Mouse (Mus musculus): ENCODE results near the gene Eif5.
"Not testable (repeated sequence)": the region's sequence is repeated elsewhere in the genome, so short reads cannot be mapped to it uniquely, and the experiment has no call there.

Eif5 gene

DNA sequence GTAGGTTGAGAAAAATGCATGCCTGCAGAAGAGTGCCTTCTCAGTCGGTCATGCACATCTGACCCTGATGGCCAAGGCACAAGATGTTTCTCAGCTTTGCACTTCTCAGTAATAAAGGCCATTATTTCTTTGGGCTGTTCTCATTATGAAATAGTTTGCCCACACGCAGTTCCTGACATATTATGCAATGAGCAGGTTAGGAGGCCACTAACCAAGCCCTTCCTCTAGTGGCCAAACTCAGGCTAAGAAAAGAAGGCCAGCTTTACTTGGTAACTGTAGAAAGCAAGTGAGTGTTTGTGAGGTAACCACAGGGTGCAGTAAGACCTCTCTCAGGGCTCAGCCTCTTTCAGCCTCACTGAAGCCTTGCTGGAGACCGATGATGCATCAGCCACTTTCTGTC lies 12.9 kb upstream of the Eif5 start:
- DNase-seq (ENCODE audit: low spot score in 2 of 2), result no peak

DNA sequence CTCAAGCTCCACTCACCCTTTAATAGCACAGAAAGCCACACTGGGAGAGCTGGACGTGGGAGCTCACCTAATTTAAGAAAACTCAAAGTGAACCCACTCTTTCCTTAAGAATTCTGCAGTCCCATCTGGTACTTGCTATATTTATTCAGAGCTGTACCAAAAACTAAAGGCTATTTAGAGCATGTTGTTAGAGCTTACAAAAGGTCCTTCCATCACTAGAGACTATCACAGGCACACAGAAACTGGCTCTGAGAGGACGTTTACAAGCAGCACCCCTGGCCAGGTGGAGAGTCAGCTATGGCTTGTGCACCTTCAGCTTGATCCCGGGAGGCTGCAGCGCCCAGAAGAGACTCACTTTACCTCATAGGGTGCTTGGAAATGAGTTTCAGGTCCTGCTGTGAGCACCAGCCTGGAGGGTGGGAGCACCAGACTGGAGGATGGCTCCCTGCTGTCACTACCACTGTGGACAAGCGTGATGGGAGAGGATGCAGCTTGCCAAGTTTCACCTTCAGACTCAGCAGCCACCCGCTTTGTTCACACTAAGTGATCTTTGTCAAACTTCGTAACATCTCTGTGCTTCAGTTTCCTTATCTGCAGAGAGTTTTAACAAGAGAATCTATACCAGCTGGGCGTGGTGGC lies 10.1 kb upstream of the Eif5 start:
- DNase-seq (ENCODE audit: low spot score in 2 of 2), result no peak

GRCm38 (mm10) chr12:111529192-111529591 lies 8.6 kb upstream of the Eif5 start:
- no peak for DNase-seq (ENCODE audit: low spot score in 2 of 2)

DNA sequence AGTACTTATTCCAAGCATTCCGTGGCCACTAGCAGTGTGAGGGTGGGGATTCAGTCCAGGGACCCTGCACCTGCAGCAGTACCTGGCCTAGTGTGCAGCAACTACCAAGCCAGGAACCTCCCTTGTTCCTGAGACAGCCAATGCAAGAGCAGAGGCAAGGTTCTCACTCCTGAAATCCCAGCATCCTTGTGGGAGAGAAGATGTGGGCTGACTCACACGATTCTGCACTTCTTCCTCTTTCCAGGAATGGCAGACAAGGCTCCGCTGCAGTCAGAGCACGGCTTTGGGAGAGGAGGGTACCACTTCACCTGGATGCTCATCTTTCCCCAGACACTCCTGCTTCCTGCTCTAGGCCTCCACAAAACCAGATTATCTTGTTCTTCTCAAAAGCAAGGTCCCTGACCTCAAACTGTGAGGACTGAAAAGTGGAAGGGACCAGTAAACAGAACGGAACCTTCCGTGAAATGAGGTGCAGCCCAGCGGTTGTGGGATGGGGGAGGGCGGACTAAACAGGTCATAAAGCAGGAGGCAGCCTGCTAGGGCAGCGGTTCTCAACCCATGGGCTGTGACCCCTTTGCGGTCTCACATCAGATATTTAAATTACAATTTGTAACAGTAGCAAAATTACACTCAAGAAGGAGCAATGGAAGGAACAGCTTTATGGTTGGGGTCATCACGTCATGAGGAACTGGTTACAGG lies 4.6 kb upstream of the Eif5 start:
- DNase-seq (ENCODE audit: low spot score in 2 of 2), result no peak

DNA sequence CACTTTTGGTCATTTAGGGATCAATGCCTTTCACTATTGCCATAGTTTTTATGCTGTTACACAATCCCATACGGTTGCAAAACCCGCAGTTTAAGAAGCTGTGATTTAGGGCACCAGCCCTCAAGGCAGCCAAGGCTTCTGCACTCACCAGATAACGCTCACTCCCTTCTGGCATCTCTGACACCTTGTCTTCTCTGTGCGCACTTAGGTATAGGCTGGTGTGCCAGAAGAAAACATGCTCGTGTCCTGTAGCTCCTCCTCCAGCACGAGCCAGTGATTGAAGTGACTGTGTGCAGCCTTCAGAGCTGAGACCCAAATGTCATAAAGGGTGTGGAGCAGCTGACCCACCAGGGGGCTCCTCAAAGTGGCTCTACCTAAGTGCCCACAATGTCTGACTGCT lies 2.5 kb upstream of the Eif5 start:
- DNase-seq (ENCODE audit: low spot score in 2 of 2), result peak; percentile 19 to 48

- DNase-seq (ENCODE audit: low spot score in 2 of 2), result no peak
Observed at GRCm38 (mm10) chr12:111535762-111536161, 2.1 kb upstream of the Eif5 start.

DNA sequence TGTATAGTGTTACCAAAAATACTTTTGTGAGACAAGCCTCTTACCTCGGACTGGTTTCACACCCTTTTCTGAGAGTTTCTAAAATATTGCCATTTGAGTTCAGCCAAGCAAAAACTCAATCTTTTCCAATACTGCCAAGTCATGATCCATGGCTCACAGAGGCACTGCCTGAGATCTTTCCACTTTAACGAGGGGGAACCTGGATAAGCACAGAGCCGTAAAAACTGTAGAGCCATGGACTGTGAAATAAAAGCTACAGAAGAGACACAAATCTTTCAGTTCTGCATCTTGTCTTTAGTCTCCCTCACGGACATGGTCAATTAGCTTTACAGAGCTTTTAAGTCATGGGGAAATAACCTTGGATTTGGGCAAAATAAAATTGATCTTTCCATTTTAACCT lies 1.1 kb upstream of the Eif5 start:
- no peak for DNase-seq (ENCODE audit: low spot score in 2 of 2)

GRCm38 (mm10) chr12:111537341-111537740 lies 475 bp upstream of the Eif5 start:
- peak in 1 of 2 experiments; percentile 52 for DNase-seq (ENCODE audit: low spot score in 2 of 2)

DNA sequence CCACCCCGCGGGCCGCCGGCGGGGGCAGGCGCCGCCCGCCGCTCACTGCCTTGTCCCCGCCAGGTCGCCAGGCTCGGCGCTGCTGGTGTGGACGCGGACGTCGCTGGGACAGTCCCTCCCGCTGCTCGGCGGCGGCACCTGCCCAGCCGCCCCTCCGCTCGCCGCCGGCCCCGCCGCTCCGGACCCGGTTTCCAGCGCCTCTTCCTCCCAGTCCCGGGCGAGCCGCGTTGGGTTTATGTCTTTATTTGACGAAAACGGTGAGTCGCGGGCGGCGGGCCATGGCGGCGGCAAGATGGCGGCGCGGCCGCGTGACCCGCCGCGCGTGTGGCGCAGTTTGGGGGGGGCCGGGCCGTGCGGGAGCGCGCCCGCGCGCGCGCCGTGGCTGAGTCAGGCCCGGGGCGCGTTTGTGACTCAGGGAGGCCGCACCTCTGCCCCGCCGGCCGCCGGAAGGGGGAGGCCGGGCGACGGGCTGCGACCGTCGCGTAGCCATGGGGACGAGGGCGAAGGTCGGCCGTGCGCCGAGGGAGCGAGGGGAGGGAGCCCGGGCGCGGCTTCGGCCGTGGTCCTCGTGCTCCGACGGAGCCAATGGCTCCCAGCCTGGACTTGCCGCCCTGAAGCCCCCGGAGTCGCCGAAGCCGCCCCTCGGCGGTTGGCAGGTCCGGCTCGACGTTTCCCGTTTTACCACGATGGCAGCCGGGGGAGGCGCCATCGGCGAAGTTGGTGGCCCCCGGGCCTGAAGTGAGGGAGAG lies 650 bp downstream of the Eif5 start:
- peak; percentile 63 to 75 for DNase-seq (ENCODE audit: low spot score in 2 of 2)

GRCm38 (mm10) chr12:111539041-111539345 lies 1.2 kb downstream of the Eif5 start:
- DNase-seq (ENCODE audit: low spot score in 2 of 2), result no peak

- DNase-seq (ENCODE audit: low spot score in 2 of 2), result no peak
Observed at GRCm38 (mm10) chr12:111547070-111547469, 9.3 kb downstream of the Eif5 start.

GRCm38 (mm10) chr12:111548555-111549289 lies 10.9 kb downstream of the Eif5 start:
- DNase-seq (ENCODE audit: low spot score in 2 of 2), result no peak

- no peak for DNase-seq (ENCODE audit: low spot score in 2 of 2)
Observed at GRCm38 (mm10) chr12:111550679-111551078, 12.9 kb downstream of the Eif5 start.

DNA sequence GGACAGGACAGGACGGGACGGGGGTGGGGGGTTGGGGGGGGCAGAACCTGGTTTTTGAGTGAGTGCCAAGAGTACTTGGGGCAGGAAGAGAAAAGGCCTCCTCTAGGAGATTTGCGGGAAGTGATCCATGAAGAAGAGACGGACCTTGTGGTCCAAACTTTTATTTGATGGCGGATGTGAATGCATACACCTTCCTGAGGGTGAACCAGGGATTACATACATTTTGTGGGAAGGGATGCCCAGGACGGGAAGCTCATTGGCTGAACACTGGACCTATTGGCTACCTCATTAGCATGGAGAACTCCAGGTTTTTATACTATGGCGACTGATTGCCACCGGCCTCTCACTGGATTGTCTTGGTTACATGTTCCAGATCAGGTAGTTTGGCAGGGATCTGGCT lies 14.5 kb downstream of the Eif5 start:
- no peak for DNase-seq (ENCODE audit: low spot score in 2 of 2)

DNA sequence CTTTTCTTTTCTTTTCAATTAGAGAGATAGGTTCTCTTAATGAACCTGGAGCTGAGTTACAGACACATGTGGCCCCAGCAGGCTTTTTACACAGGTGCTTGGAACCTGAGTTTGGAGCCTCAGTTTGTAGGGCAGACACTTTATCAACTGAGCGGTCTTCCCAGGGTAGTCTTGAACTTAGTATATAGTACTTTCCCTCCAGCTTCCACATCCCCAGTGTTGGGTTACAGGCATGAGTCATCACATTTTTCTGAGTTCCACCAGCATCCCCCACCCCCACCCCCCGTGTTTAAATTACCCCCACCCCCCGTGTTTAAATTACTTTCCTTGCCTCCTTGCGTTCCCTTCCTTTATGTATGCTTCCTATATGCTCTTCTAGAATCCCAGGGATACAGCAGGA lies 17.5 kb downstream of the Eif5 start:
- DNase-seq (ENCODE audit: low spot score in 2 of 2), result no peak

GRCm38 (mm10) chr12:111555893-111556292 lies 18.1 kb downstream of the Eif5 start:
- DNase-seq (ENCODE audit: low spot score in 2 of 2), result not testable (repeated sequence)

DNA sequence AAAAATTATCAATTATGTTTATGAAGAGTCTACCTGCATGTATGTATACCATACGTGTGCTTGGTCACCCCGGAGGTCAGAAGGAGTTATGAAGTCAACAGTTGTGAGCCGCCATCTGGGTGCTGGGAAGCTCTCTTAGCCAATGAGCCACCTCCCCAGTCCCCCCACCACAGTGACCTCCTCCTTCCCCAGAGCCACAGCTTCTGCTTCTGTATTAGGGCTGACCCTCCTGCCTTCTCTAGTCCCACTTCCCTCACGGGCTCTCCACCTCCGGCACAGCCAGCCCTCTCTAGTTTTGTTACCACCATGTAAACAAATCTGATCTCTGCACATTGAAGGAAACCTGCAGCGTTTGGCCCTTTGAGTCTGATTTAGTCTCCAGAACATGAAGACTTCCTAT lies 19.7 kb downstream of the Eif5 start:
- no peak for DNase-seq (ENCODE audit: low spot score in 2 of 2)

GRCm38 (mm10) chr12:111558655-111559054 lies 20.8 kb downstream of the Eif5 start:
- no peak for DNase-seq (ENCODE audit: low spot score in 2 of 2)

- no peak for DNase-seq (ENCODE audit: low spot score in 2 of 2)
Observed at GRCm38 (mm10) chr12:111559647-111560258, 21.9 kb downstream of the Eif5 start.

DNA sequence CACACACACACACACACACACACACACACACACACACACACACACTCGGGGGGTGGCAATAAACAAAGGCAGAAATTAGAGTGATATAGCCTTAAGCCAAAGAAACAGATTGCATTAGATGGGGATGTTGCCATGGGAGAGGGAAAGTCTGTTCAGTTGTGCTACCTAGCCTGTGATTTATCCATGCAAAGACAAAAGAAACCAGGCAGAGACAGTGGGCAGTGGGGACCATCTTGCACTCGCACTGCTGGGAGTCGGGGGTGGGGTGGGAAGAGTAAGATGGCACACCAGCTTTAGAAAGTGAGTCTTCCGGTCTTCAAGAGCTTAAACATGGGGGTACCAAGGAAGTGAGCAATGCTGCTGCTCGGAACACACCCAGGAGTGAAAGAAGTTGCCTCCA lies 22.5 kb downstream of the Eif5 start:
- DNase-seq (ENCODE audit: low spot score in 2 of 2), result no peak

- DNase-seq (ENCODE audit: low spot score in 2 of 2), result no peak
Observed at GRCm38 (mm10) chr12:111562276-111562814, 24.5 kb downstream of the Eif5 start.
